ENCODE assay signal across 8 mouse cellular contexts in the genomic region with DNA sequence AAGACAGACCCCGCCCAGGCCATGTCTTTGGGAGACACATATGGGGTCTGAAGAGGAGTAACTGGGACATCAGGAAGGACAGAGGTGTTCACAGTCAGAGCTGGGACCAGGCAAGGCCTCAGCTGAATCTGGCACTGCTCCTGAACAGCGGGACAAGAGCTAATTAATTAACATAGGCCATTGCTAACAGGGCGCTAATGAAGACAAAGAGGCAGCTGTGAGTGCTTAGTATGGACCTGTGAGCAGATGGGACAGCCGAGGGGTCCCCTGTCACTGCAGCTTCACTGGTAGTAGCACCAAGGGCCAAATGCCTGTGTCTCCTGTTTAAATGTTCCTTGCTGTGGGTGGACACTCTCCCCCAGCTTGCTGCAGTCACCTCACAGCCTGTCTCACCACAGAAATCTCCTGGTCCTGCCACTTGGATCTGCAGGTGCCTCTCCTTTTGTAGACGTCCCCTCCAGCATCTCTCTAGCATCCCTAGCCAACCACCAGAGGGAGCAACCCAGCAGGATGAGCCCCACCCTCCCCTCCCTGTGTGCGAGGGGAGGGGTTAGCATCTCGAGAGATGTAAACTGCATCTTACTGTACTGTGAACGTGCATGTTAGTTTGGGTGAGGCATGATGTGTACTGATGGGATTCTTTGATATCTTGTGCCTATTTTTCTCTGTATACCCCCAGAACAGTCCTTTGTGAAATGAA. TPM values are rescaled to one million over a fixed set of nuclear protein-coding genes. Genes with fewer than 3 reads are reported as not detected.
DNase-seq lines count a peak whose midpoint lies in the region; ATAC-seq and TF ChIP-seq lines count a peak whose summit lies in the region.
"Had no signal": no experiment of that assay in that cellular context is flagged by ENCODE, and none has a peak within 500 bp of the region (broad histone marks: within the 10 kb centered on the region; RNA-seq: fewer than 3 reads in every experiment).

No protein-coding gene starts in this region.

- no peak overlapping the region for H3K9ac ChIP-seq in embryonic facial prominence, embryonic 14.5 days (ENCODE audit: low read depth, low read length)
- no peak overlapping the region for H3K9ac ChIP-seq in kidney, postnatal 0 days (ENCODE audit: low read depth, low read length)
- no peak overlapping the region for H3K9ac ChIP-seq in stomach, postnatal 0 days (ENCODE audit: low read length)
- H3K9ac ChIP-seq: heart, embryonic 13.5 days had no signal

- no peak overlapping the region for H3K4me3 ChIP-seq in testis, adult 2 months (ENCODE audit: control insufficient read depth, low read depth, low read length)
- H3K4me3 ChIP-seq in bone marrow, adult 2 months (replicated peaks; ENCODE audit: control insufficient read depth, low read depth, low read length) = no peak overlapping the region
- H3K4me3 ChIP-seq in embryonic facial prominence, embryonic 14.5 days (ENCODE audit: low read depth, low read length) = no peak overlapping the region
- no peak overlapping the region for H3K4me3 ChIP-seq in kidney, postnatal 0 days (replicated peaks; ENCODE audit: low read depth, low read length)
- H3K4me3 ChIP-seq in stomach, postnatal 0 days (ENCODE audit: low read depth, low read length) = no peak overlapping the region
- H3K4me3 ChIP-seq: heart, embryonic 13.5 days had no signal

- no peak overlapping the region for H3K27ac ChIP-seq in testis, adult 2 months (ENCODE audit: control insufficient read depth, insufficient read depth, low read depth, low read length)
- no peak overlapping the region for H3K27ac ChIP-seq in bone marrow, adult 2 months (ENCODE audit: control insufficient read depth, insufficient read depth, low read depth, low read length, poor library complexity)
- no peak overlapping the region for H3K27ac ChIP-seq in embryonic facial prominence, embryonic 14.5 days (replicated peaks; ENCODE audit: low read depth, low read length)
- no peak overlapping the region for H3K27ac ChIP-seq in kidney, postnatal 0 days
- H3K27ac ChIP-seq in stomach, postnatal 0 days (replicated peaks) = no peak overlapping the region
- H3K27ac ChIP-seq: heart, embryonic 13.5 days had no signal

- TF ChIP-seq CTCF in testis, adult 2 months (IDR thresholded peaks at IDR 0.05; ENCODE audit: control insufficient read depth, insufficient read depth, insufficient replicate concordance, low read depth, low read length) = peak; percentile 53; the same call in 1 of the 2 replicates
- TF ChIP-seq CTCF in bone marrow, adult 2 months (IDR thresholded peaks at IDR 0.05; ENCODE audit: control insufficient read depth, insufficient read depth, low read length) = peak; percentile 58
- peak; percentile 90 for TF ChIP-seq CTCF in kidney, postnatal 0 days (IDR thresholded peaks at IDR 0.05; ENCODE audit: low read depth)
- peak; percentile 90 for TF ChIP-seq CTCF in stomach, postnatal 0 days (IDR thresholded peaks at IDR 0.05; ENCODE audit: low read depth)

- 45% methylated on average over 8 of the region's 8 CpGs for WGBS in bone marrow, adult 2 months
- WGBS in embryonic facial prominence, embryonic 14.5 days = 21% methylated on average over 8 of the region's 8 CpGs
- 16% methylated on average over 8 of the region's 8 CpGs for WGBS in kidney, postnatal 0 days
- WGBS in stomach, postnatal 0 days = 20% methylated on average over 8 of the region's 8 CpGs

- peak; percentile 82; the same call in 1 of the 2 replicates for ATAC-seq in embryonic facial prominence, embryonic 14.5 days (ENCODE audit: low read depth)
- peak; percentile 60; the same call in 1 of the 2 replicates for ATAC-seq in kidney, postnatal 0 days (replicated peaks; ENCODE audit: low FRiP score, low read depth)
- ATAC-seq in stomach, postnatal 0 days (ENCODE audit: low FRiP score, low TSS enrichment) = 0 out of 2 replicates have a peak, but pooled peaks have one; percentile 31

- no peaks in the 10 kb centered on the region for H3K4me1 ChIP-seq in testis, adult 2 months (ENCODE audit: control insufficient read depth, insufficient read depth, low read length)
- no peaks in the 10 kb centered on the region; the same call in none of the 2 replicates for H3K4me1 ChIP-seq in bone marrow, adult 2 months (ENCODE audit: control insufficient read depth, insufficient read depth, low read length)
- H3K4me1 ChIP-seq in embryonic facial prominence, embryonic 14.5 days (ENCODE audit: control insufficient read depth, insufficient read depth, low read length) = no peaks in the 10 kb centered on the region
- no peaks in the 10 kb centered on the region for H3K4me1 ChIP-seq in kidney, postnatal 0 days (replicated peaks; ENCODE audit: insufficient read depth, low read length)
- H3K4me1 ChIP-seq in stomach, postnatal 0 days (replicated peaks; ENCODE audit: control insufficient read depth, insufficient read depth) = no peaks in the 10 kb centered on the region
- H3K4me1 ChIP-seq: heart, embryonic 13.5 days had no signal

- DNase-seq in testis, postnatal 14 days (ENCODE audit: low spot score) = no peak
- DNase-seq in embryonic facial prominence, embryonic 14.5 days (ENCODE audit: low spot score) = peak; percentile 69
- DNase-seq in kidney, postnatal 0 days (ENCODE audit: low spot score) = peak; percentile 84
- peak; percentile 74 for DNase-seq in mesoderm, embryonic 11.5 days (ENCODE audit: low read depth, low spot score)
- peak; percentile 72 for DNase-seq in stomach, postnatal 0 days (ENCODE audit: low spot score)

- no peaks in the 10 kb centered on the region for H3K9me3 ChIP-seq in embryonic facial prominence, embryonic 14.5 days (ENCODE audit: control insufficient read depth, low read length)
- H3K9me3 ChIP-seq in kidney, postnatal 0 days (replicated peaks; ENCODE audit: low read length) = no peaks in the 10 kb centered on the region
- no peaks in the 10 kb centered on the region for H3K9me3 ChIP-seq in stomach, postnatal 0 days (ENCODE audit: control insufficient read depth, low read length)
- H3K9me3 ChIP-seq: heart, embryonic 13.5 days had no signal

- no peak for TF ChIP-seq POLR2A in testis, adult 2 months (IDR thresholded peaks at IDR 0.05; ENCODE audit: control insufficient read depth, low read depth, low read length)
- no peak for TF ChIP-seq POLR2A in bone marrow, adult 2 months (IDR thresholded peaks at IDR 0.05; ENCODE audit: borderline replicate concordance, control insufficient read depth, low read depth, low read length)

- no peak for TF ChIP-seq EP300 in stomach, postnatal 0 days (optimal IDR thresholded peaks at IDR 0.05)

- no peaks in the 10 kb centered on the region for H3K27me3 ChIP-seq in testis, adult 2 months (ENCODE audit: control insufficient read depth, insufficient read depth, low read length)
- no peaks in the 10 kb centered on the region for H3K27me3 ChIP-seq in embryonic facial prominence, embryonic 14.5 days (replicated peaks; ENCODE audit: control insufficient read depth, insufficient read depth, low read length)
- no peaks in the 10 kb centered on the region for H3K27me3 ChIP-seq in kidney, postnatal 0 days (ENCODE audit: insufficient read depth, low read length)
- H3K27me3 ChIP-seq in stomach, postnatal 0 days (ENCODE audit: control insufficient read depth, insufficient read depth, low read length) = no peaks in the 10 kb centered on the region

- no peaks in the 10 kb centered on the region for H3K36me3 ChIP-seq in testis, adult 2 months (ENCODE audit: control insufficient read depth, insufficient read depth, low read length)
- H3K36me3 ChIP-seq in embryonic facial prominence, embryonic 14.5 days (ENCODE audit: control insufficient read depth, insufficient read depth, low read length) = no peaks in the 10 kb centered on the region
- no peaks in the 10 kb centered on the region for H3K36me3 ChIP-seq in kidney, postnatal 0 days (ENCODE audit: insufficient read depth, low read length)
- H3K36me3 ChIP-seq in stomach, postnatal 0 days (ENCODE audit: control insufficient read depth, insufficient read depth, low read length) = no peaks in the 10 kb centered on the region
- H3K36me3 ChIP-seq: heart, embryonic 13.5 days had no signal

- no peak overlapping the region for H3K4me2 ChIP-seq in embryonic facial prominence, embryonic 14.5 days (ENCODE audit: low read depth, low read length)
- H3K4me2 ChIP-seq in kidney, postnatal 0 days (ENCODE audit: low read length) = no peak overlapping the region
- H3K4me2 ChIP-seq in stomach, postnatal 0 days (replicated peaks; ENCODE audit: low read depth) = no peak overlapping the region
- H3K4me2 ChIP-seq: heart, embryonic 13.5 days had no signal

RNA-seq across cellular contexts. Expression of gene Rtn4r, which starts 8.3 kb away (rescaled TPM):
- 0.11 and 0.18 TPM in 2 replicates for polyA plus RNA-seq in testis, adult 2 months (2012; rRNA removed)
- polyA plus RNA-seq in bone marrow, adult 2 months (2011; ENCODE audit: insufficient read depth, insufficient read length, low replicate concordance, missing spikeins) = 0.77 and 1.2 TPM in 2 replicates
- polyA plus RNA-seq in embryonic facial prominence, embryonic 14.5 days (2014; fragmentation: Nextera tagmentation; extraction: Ambion mirVana) = 4.3 and 5.1 TPM in 2 replicates
- polyA plus RNA-seq in kidney, postnatal 0 days (2015; fragmentation: Nextera tagmentation; extraction: Ambion mirVana) = 1.0 and 1.2 TPM in 2 replicates
- 1.1 TPM in 2 replicates for polyA plus RNA-seq in stomach, postnatal 0 days (2015; fragmentation: Nextera tagmentation; extraction: Ambion mirVana)

RNA-seq across cellular contexts. Expression of gene Prodh, which starts 29.2 kb away (rescaled TPM):
- 4.4 and 5.1 TPM in 2 replicates for polyA plus RNA-seq in testis, adult 2 months (2012; rRNA removed)
- polyA plus RNA-seq in bone marrow, adult 2 months (2011; ENCODE audit: insufficient read depth, insufficient read length, low replicate concordance, missing spikeins) = 7.8 and 20.6 TPM in 2 replicates
- 7.2 and 7.7 TPM in 2 replicates for polyA plus RNA-seq in embryonic facial prominence, embryonic 14.5 days (2014; fragmentation: Nextera tagmentation; extraction: Ambion mirVana)
- polyA plus RNA-seq in kidney, postnatal 0 days (2015; fragmentation: Nextera tagmentation; extraction: Ambion mirVana) = 19.2 and 20.3 TPM in 2 replicates
- 9.3 and 10.7 TPM in 2 replicates for polyA plus RNA-seq in stomach, postnatal 0 days (2015; fragmentation: Nextera tagmentation; extraction: Ambion mirVana)

Comparison
In these comparisons a context has a peak if more than half of its experiments do, and no peak if none do; other contexts are left out.
1. ATAC-seq: peak in every context shown above with its lines; median percentile 82 in embryonic facial prominence, embryonic 14.5 days; 60 in kidney, postnatal 0 days; 31 in stomach, postnatal 0 days.